Mouse (Mus musculus) B cell, adult 2 months (primary cell): ENCODE measurements around the gene Slc16a1.
"Not testable (repeated sequence)": the region's sequence is repeated elsewhere in the genome, so short reads cannot be mapped to it uniquely, and the experiment has no call there.

Source experiments
- DNase-seq, 2 experiments: peaks; one replicate each; pipeline ENCODE4 v3.0.0; 2022

Gene Slc16a1

DNA sequence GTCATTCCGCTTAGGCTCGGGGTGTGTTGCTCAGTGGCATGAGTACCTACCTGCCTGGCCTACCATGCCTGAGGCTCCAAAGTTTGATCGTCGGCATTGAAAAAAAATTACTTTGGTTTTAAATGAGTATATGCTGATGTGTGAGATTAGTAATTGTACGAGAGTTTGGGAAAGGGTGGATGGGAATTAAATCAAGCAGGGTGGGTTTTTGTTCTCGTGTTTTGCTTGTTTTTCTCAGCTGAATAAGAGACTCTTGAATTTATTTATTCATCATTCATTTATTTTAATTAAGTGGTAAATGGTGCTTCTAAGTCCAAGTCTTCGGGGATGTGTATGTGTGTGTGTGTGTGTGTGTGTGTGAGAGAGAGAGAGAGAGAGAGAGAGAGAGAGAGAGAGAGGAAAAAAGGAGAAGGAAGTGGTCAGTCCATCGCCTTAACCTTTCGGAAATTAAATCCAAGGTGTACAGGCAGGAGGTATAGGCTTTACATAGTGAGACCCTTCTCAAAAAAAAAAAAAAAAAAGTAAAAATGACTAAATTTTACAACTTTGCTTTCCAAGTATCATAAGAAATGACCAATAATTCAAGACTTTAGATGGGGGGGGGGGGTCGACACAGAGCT lies 1.4 kb downstream of the Slc16a1 start:
- DNase-seq, result no peak

DNA sequence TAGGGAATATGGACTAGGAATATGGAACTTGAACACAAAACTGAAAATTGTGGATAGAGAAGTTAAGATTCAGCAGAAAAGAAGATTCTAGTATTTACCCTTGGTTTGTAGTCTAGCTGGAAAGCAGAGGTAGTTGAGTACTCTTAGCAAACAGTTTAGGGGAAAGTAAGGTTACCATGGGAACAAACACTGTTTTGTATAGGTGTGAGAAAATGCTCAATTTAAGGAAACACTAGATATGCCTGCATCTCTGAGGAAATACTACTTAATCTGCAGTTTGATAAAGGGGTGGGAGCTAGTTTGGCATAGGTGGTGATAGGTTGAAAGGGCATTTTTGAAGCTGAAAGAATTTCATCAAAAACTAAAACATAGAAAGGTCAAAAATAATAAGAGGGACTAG lies 2.4 kb downstream of the Slc16a1 start:
- DNase-seq, result peak; percentile 12 to 28

DNA sequence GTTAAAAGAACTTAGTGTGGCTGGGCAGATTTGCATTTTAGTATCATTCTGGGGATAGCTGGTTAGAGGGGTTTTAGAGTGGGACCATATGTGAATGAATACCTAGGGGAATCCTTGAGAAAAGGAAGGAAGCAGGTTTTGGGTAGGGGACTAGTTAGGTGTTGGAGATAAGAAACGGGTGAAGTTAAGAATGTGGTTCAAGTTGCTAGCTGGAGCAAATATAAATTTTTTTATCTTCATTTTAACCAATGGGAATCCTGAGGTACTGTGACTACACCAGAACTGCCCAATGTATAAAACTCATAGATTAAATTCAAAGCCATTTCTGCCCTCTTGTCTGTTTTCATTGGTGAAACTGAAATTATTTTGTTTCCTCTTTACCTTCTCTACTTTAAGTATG lies 2.8 kb downstream of the Slc16a1 start:
- DNase-seq, result no peak

DNA sequence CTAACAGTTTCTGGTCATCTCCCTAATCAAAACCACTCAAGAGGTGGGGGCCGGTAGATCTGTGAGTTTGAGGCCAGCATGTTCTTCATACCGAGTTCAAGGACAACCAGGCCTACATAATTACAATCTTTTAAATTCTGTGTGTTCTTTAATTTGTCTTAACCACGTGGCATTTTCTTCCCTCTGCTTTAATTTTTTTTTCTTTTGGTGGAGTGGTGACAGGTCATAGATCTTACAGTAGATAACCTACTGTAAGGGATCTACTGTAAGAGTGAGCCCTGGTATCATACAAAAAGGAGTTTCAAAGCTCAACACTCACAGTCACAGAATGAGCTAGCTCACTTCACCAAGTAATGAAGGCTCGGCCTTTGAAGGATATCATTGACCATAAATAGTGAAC lies 4.6 kb downstream of the Slc16a1 start:
- DNase-seq, result no peak

DNA sequence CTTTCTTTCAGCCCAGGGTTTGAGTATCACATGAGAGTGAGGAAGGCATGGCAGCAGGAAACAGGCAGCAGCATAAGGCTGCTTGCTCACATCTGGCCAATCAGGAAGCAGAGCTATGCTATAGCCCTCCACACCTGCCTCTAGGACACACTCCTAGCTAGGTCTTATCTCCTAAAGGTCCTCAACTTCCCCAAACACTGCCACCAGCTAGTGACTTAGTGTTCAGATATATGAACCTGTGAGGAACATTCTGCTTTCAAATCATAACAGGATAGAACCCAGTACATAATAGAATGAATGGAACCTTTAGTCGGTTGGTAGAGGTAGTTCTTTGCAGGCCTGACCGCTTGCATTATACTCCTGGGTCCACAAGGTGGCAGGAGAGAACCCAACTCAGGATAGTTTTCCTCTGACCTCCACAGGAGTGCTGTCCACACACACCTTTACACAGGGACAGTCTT lies 5.4 kb downstream of the Slc16a1 start:
- DNase-seq, result peak; percentile 64 to 73

DNA sequence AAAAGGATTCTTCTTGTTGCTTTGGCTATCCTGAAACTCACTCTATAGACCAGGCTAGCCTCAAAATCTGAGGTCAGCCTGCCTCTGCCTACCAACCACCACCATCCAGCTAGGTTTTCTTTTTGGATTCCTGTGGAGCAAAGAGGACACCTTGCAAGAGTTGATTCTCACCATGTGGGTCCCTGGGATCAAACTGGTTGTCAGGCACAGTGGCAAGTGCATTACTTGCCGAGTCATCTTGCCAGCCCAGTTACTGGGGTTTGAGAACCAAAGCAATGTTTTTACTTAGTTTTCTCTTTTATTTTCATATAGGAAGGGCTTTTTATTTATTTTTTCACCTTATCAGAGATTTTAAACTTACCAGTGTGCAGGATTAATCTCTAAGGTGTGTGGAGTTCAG lies 5.9 kb downstream of the Slc16a1 start:
- no peak for DNase-seq

DNA sequence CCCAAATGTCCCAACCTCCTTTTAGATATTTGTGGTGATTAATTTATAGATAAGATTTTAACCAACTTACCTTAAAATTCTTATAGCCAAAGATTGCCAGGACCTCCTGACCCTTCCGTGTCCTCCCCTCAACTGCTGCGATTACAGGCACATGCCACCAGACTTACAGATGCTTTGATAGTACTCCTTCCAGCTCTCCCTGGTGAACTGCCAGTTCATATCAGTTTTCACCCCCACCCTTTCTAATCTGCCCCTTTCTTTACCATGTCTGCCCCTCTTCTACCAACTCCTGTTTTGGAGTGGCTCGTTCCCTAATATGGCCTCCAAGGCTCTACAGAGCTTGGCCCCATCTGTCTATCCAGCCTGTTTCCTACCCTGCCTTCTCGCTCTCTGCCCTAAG lies 15.8 kb downstream of the Slc16a1 start:
- no peak for DNase-seq

DNA sequence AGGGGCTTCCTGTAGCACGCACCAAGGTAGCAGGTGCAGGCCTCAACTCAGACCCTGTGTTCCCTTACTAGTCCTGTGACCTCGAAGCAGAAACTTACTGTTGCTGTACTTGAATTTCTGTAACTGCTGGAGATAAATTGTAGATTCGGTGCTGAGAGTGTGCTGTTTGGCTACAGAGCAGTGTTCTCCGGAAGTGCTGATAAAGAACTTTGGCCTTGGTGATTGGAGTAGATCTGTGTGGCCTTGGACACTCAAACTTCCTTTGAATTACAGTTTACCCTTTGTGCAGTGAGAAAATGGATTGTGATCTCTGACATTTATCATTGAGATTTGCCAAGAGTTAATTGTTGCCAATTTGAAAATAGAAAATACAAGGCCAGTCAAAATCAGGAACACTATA lies 16.5 kb downstream of the Slc16a1 start:
- no peak for DNase-seq

DNA sequence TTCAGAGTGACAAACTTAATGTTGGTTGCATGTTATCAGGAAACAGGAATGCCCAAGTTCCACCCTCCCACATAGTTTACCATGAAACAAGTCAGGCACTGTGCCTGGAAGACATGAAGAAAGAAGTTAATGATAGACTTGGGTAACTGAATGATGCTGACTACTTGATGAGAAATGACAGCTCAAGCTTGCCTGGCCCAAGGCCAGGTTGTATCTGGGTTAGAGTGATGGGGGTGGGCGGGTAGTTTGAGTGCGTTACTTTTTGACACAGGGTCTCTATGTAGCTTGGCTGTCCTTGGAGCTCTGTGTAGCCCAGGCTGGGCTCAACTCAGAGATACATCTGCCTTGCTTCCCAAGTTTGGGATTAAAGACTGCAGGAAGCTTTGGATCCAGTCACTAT lies 20.2 kb downstream of the Slc16a1 start:
- no peak for DNase-seq

DNA sequence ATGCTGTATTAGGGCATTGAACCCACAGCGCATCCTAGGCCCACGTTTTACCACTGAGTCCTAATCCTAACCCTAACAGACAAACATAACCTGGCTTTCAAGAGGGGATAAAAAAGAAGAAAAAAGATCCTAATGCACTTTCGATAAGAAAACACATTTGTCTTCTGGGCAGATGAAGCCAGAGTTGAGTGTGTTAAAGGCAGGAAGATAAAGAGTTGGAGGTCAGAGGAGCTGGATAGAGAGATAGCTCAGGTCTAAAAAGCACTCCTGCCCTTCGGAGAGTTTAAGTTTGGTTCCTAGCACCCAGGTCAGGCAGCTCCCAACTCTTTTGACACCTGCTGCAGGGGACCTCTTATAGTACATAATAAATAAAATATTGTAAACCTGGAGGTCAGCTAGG lies 21.3 kb downstream of the Slc16a1 start:
- DNase-seq, result no peak

DNA sequence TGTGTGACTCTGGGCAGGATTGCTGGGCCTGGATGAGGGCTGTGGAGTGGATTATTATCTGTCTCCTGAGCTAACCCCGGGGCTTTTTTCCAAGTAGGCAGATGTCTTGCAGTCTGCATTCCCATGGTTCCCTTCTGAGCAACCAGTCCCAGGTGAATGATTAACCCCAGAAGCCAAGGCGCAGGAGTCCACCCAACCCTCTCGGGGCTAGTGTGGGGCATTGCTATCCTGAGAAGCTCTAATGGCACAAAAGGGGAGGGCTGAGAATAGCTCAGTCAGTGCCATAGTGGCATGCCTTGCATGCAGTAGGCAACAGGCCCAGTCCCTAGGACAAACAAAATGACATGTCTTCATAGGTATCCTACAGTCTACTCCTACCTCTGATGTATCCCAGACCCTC lies 22.1 kb downstream of the Slc16a1 start:
- no peak for DNase-seq

DNA sequence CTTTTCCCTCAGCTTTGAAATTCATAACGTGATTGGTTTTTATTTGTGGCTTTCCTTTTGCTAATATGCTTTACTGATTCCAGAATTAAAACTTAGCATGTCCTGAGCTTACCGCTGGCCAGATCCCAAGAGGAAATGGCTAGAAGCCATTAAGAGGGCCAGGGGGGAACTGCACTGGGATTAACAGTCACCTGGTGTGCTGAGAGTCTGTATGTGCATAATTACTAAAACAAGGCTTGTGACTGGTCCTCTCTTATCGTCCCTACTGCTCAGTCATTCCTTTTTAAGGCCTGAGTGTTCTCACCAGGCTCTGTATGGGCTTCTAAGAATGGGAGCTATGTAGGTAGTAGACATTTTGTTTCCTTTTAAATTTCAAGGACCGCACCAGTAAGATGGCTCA lies 23.5 kb downstream of the Slc16a1 start:
- DNase-seq, result no peak

DNA sequence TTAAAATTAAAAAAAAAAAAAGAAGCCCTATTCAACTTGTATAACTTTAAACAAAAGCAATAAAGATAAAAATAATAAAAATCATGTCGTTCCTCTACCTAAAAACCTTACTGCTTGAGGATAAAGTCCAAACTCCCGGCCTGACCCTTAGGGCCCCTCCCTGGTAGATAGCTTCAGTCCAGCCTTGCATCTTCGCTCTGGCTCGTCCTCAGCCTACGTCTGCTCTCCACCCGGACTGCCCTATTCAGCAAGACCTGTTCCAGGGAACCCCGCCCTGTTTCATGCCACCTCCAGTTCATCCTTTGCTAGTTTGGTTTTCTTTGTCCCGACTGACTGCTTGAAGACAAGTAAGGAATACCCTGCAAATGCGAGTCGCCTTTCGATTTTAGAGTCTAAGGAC lies 24.5 kb downstream of the Slc16a1 start:
- DNase-seq, result no peak

DNA sequence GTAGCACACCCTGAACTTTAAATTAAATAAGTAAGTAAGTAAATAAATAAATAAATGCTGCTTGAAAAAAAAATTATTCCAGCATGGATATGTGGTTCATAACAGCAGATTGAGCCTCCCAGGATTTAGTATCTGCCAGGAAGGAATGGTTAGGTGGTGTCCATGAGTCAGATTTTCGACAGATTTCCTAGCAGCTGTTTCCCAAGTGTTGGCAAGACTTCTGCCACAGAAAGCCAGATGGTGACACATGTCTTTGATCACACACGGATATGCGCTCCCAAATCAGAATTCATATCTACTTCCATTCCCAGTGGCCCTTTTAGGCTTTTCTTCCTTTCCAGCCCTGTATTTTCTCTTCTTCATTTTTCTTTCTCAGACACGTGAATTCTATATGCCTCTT lies 28.5 kb downstream of the Slc16a1 start:
- DNase-seq, result no peak

DNA sequence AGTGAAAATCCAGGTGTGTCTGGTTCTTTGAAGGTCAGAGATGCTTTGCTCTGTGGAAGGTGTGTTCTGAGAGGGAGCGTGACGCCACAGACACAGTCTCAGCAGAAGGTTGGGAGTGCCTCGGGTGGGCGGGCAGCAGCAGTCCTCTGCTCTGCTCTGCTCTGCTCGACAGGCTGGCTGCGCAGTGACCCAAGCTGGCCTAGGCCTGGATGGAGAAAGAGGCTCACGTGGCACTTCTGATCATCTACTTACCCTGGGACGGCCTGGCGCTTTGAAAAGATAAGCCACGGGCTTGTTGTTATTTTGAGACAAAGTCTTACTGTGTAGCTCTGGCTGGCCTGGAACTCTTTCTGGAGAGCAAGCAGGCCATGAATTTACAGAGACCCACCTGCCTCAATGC lies 29.0 kb downstream of the Slc16a1 start:
- DNase-seq, result no peak

DNA sequence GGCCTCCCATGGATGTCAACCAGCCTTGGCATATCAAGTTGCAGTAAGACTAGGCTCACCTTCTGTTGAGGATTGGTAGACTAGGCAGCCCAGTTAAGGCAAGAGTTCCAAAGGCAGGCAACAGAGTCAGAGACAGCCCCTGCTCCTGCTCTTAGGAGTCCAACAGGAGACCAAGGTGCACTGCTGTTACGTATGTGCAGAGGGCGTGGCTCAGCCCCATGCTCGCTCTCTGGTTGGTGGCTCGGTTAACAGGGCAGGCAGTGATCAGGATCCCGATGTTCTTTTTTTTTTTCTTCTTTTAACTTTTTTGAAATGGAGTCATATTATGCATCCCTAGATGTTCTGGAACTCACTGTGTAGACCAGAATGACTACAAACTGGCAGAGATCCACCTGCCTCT lies 30.5 kb downstream of the Slc16a1 start:
- no peak for DNase-seq

DNA sequence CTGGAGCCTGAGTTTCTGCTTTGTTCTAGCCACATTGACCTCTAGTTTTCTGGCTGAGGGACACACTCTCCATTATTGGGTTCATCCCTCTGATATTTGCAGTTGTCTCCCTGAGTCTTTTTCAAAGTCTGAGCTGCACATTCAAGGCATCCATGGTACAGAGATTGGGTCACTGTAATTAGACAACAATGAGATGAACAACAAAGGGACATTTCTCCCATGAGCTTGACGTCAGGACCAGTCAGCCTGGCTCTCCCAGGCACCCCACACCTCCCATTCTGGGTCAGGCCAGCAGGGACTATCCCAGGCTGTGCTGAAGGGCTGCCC lies 31.4 kb downstream of the Slc16a1 start:
- DNase-seq, result no peak

DNA sequence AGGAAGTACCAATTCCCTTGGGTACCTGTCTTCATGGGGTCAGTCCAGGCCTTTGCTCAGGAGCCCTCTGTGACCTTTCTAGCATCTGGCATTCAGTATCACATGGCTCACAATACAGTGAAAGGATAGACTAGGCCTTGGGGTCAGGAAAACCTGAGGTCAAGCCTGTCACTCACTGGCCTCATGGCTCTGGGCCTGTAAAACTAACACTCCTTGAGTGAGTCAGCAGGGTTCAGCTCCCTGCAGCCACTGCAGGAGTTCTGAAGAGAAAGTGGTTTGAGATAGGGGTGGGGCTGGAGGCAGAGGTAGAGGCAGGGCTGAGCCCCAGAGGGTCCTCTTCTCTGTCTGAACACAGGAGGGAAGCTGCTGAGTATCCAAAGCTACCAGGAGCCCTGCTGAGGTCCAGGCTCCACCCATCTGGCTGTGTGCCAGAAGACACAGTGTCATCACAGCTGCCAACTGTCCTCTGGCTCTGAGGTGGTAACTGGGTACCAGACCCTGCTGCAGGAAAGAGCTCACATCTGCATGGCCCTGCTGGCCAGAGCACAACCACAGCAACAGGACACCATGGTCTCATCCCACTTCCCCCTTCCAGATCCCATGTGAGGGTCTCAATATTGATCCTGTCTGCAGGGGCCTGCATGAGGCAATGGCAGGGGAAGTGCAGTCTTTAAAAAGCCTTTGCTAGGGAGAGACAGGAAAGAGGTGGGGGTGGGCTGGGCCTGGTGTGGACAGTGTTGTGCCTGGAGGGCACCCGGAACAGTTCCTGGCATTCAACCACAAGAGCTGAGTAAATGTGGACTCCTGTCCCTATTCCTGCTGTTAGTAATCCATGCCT lies 31.9 kb downstream of the Slc16a1 start:
- DNase-seq, result not testable (repeated sequence)

DNA sequence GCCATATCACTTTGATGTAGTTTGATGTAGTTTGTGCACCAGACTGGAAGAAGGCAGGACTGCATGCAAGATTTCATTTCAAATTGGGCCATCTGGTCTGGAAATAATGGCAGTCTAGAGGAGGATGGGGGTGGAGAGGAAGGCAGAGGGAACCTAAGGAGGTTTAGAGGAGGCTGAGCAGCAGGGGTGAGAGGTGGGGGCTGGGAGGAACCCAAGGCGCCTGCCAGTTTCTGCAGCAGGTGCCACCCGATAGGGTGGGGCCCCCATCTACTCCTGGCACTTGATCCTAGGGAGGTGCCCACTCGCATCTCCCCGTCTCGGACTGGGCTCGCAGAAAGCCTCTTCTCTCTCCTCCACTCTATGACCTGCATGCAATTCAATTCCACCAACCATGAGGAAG lies 33.1 kb downstream of the Slc16a1 start:
- DNase-seq, result no peak

DNA sequence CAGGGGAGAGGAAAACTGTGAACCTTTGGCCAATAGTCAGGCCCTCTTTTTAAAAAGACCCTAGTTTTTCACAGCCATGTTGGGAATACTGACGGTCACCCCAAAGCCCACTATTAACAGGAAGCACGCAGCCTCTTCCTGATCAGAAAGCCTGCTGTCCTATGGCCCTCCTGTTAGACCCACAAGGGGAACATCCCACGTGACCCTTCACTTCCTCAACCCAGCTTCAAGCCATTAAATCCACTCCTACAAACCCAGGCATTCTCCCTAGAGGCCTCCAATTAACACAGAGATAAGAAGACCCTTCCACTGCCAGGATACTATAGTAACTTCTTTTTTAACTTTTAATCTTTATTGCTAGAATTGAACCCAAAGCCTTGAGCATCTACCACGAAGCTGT lies 33.6 kb downstream of the Slc16a1 start:
- no peak for DNase-seq

DNA sequence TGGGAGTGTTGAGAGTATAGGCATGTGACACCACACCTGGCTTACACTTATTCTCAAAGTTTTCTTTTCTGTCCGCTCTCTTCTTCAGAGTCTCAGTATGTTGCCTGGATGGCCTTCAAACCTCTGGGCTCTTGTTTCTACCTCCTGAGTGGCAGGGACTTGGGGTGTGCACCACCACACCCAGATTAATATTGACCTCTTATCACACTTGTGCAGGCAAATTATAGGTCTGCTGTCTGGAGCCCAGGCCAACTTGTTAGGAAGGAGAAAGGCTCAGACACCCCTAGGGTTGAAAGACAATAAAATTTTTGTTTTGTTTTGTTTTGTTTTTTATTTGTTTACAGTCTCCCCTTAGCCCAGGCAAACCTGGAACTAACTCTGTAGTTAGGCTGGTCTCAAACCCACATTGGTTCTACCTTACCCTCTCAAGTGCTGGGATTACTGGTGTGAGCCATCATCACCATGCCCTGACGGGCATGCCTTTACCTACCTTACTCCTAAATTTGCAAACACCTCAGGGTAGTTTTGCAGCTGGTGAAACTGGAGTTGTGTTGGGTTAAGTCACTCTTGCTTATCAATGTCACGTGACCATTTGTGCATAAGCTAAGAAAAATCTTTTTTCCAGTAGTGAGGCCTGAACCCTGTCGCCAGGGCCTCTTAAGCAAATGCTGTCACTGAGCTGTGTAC lies 35.3 kb downstream of the Slc16a1 start:
- DNase-seq, result no peak

DNA sequence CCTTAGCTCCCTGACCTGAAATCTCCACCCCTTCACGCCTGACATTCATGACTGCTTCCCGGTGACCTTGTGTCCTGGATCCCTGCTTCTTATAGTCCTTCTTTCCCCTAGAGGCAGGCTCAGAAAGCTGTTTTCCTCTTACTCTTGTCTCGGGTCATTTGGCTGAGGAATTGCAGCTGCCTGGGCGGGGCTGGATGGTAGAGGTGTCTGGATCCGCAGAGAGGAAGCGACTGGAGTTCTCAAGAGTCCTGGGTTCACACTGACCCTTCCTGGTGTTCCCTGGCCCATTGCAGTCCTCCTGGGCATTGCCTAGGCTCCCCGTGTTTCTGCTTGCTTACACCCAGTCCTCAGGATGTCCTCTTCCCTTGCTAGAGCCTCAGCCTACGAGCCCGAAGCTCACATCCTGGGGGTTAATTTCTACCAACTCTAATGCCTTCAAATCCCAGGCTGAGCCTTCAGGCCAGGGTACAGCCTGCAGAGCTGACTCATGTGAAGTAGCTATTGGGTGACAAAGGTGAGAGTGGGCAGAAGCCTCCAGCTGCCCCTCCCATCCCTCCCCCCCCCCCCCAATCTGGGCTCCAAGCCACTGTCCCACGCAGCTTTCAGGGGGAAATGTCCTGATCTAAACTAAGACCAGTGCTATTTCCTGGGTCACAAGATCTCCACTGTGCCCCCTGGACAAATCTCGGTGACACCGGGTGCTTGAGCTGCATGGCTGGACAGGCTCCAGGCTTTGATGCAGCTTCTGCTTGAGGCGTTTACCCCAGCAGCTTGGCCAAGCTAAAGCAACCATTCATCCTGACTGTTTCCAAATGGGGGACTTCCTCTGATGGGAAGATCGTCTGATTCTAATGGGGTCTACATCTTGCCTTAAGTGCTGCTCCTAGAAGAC lies 36.1 kb downstream of the Slc16a1 start:
- DNase-seq, result no peak

DNA sequence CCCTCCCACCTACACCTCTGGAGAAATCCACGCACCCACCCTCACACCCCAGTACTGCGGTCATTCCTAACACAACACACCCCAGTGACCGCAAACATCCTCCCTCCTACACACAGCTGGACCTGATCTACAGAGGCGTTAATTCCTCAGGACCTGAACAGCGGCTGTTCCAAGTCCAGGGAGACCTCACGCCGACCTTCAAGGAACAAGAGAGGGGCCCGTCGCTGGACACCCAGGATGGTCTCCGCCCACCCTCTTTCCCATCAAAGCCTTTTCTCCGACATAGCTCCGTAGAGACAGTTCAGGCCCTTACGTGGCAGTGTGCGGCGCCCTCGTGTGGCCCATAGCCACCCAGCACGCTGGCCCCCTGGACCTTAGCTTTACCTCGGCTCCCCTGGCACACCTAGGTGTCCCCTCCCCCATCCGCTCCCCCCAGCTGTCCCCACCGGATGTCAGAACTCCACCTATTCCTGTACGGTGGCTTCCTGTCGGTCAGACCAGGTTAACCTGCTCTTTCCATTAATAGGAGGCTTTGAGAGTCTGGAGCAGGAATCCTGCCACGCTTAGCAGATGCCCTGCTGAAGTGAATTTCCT lies 36.9 kb downstream of the Slc16a1 start:
- peak; percentile 74 for DNase-seq
